Mouse (Mus musculus): ENCODE results near the gene Rhou.
"Not testable (repeated sequence)": the region's sequence is repeated elsewhere in the genome, so short reads cannot be mapped to it uniquely, and the experiment has no call there.

Rhou gene

DNA sequence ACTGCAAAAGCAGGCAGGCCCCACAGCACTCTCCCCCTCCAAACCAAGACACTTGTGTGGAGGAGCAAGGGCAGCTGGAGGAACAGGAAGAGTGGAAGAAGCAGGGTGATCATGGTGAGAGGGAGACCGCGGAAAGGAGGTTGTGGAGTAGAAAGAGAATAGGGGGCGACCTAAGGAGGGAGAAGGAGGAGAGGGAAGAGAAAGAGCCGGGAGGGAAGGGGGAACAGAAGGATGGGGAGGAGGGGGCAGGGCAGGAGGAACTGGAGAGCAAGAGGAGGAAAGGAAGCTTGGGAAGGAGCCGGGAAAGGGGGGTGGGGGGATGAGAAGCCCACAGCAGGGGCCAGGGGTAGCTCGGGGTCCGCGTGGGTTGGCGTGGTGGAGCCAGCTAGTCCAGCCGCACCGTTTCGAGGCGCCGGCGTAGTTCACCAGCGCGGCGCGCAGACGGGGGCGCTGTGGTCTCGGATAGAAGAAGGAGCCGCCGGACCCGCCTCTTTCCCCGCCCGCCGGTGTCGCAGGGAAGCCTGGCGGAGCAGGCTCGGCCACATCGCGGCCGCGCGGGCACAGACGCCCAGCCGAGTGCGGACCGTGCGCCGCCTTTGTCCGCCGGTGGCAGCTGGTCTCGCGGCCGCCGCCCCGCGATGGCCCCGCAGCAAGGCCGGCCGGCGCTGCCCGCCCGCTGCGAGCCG lies at the start of gene Rhou:
Gene Rhou, plus strand, starts transcription at position 622 of the 686 bp plus-strand sequence.
- DNase-seq (ENCODE audit: low spot score) = peak; percentile 90

DNA sequence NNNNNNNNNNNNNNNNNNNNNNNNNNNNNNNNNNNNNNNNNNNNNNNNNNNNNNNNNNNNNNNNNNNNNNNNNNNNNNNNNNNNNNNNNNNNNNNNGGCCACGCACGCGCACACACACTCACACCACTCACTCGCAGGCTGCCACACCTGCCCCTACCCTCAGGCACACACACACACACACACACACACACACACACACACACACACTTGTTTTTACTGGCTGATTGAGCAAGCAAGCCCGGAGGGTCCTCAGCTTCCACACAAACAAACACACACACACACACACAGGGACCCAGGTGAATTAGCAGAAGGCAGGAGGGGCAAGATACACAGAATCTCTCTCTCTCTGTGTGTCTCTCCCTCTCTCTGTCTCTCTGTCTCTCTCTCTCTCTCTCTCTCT lies 41.1 kb upstream of the Rhou start:
- not testable (repeated sequence) for DNase-seq (ENCODE audit: low spot score)

DNA sequence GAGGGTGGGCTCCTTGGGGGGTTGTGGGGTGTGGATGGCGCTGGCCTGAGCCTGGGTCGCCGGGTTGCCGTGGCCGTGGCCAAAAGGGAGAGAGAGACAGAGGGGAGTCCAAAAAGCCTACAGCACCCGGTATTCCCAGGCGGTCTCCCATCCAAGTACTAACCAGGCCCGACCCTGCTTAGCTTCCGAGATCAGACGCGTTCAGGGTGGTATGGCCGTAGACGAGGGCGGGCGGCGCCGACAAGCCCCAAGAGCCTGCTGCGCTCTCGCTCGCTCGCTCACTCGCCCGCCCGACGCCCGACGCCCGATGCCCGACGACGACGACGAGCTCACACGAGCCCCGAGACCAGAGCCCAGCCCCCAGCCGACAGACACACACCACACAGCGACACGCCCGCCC lies 30.2 kb upstream of the Rhou start:
- DNase-seq (ENCODE audit: low spot score) = not testable (repeated sequence)

DNA sequence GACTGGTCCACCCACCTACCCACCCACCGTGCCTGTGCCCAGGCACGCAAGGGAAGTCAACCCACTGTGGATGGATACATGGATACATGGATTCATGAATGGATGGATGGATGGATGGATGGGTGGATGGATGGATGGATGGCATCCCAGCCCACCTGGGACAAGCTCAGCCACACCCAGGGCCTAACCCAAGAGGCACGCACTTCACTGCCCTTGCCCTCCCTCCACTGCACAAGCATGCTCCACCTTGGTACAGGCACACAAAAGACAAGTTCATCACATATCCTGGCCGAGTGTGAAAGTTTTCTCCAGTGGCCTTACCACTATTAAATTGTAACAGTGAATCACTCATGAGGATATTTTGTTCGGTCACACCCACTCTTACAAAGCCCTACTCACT lies 29.5 kb upstream of the Rhou start:
- no peak for DNase-seq (ENCODE audit: low spot score)

DNA sequence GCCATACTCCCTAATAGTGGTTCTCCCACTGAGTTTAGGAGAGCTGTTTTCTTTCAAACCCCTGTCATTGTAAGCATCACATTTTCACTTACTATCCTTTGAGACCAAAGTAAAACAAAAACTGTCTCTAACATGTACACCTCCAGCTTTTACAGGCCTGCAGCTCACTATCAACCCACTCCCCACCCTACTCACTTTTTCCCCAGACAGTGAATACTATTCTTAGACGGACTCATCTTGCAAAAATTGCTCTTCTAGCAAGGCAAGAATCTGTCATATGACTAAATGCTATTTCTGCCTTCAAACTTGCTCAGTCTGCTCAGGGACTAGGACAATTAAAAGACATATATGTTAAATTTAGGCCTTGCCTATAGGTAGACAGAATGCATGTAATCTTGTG lies 29.0 kb upstream of the Rhou start:
- DNase-seq (ENCODE audit: low spot score) = no peak

DNA sequence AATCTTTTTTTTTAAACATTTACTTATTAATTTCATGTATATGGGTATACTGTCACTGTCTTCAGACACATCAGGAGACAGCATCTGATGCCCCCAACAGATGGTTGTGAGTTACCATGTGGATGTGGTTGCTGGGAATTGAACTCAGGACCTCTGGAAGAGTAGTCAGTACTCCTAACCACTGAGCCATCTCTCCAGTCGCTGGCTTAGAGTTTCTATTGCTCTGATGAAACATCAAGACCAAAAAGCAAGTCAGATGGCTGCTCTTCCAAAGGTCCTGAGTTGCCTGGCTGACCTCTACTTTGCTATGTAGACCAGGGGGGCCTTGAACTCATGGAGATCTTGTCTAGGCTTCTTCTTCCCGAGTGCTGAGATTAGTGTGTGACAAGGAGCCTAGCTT lies 28.0 kb upstream of the Rhou start:
- DNase-seq (ENCODE audit: low spot score) = no peak

DNA sequence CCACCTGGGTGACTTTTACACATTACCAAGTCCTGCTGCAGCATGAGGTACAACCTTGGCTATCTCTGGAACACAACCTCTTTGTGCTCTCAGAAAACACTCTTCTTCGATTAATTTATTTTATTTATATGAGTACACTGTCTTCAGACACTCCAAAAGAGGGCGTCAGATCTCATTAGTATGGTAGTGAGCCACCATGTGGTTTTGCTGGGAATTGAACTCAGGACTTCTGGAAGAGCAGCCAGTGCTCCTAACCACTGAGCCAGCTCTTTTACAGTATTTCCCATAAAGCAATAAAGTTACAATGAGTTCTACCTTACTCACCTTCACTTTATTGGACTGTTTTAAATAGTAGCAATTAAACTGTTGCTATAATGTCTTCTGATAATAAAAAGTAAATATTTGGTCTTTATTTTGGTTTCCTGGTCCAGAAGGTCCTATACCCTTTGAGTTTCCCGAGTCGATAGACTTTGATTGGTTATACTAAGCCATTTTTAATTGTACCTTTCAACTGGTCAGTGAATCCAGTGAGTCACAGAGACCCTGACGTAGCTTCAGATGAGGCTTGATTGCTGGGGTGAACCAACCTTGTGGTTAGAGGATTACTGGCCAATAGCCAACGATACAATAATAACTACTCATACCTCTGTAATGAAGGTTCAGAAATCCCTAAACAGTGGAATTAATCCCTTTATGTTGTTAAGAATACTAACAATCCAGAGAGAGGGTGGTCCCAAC lies 26.1 kb upstream of the Rhou start:
- no peak for DNase-seq (ENCODE audit: low spot score)

DNA sequence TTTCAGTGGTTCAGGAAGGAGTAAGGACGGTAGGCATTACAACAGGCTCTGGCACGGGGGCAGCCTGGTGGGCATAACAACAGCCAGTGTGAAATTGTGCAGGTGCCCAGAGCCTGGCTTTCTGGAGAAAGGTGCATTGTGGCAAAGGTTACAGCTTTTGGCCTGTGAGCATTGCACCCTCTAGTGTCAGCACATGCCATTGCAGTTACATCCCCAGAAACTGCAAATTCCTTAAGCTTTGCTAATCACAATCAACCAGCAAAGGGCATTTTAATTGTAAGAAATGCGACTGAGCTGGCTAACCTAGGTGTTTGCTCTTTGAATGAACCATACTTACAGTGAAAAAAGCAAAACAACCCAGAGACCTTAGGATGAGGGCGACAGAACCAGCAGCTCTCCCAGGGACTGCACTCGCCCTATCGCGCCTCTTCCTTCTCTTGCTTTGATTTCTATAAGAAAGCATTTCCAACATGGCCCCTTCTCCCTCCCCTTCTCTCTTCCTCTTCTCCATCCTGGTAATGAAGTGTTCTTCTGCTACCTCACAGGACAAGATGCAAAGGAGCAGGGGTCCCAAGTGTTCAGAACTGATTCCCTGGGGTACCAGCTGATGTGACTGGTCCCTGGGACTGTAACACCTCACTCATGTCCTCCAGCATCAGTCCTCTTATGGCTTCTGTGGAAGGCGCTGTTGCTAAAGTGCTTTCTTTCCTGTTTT lies 25.3 kb upstream of the Rhou start:
- peak; percentile 44 for DNase-seq (ENCODE audit: low spot score)

DNA sequence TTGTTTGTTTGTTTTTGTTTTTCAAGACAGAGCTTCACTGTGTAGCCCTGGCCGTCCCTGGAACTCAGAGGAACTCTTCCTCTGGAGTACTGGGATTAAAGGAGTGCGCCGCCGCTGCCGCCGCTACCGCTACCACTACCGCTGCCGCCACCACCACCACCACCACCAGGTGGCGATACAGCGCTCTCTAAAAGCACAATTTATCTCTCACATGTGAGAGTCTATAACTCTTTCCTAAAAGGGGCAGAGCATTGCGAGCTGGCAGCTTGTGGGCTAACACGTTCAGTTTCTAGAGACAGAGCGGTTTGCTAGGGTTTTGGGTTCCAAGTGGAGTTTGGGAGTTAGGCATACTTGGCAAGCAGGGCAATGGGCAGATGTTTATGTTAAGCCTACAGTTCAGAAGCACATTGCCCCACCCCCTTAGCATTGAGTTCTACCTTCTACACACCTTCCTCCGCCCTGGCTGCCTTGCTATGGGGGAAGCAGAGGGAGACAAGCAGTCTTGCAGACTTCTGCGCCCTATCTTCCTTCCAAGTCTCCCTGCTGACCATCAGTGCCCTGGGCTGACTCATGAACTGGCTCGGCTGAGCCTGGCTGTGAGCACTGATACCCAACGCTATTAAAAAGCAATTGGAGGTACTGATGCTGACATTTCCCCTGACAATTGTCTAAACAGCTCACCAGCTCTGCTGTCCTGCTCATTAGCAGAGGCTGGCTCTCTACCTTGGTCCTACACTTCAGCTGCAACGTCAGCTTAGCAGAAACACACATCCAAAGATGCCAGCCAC lies 24.6 kb upstream of the Rhou start:
- DNase-seq (ENCODE audit: low spot score) = peak; percentile 79

DNA sequence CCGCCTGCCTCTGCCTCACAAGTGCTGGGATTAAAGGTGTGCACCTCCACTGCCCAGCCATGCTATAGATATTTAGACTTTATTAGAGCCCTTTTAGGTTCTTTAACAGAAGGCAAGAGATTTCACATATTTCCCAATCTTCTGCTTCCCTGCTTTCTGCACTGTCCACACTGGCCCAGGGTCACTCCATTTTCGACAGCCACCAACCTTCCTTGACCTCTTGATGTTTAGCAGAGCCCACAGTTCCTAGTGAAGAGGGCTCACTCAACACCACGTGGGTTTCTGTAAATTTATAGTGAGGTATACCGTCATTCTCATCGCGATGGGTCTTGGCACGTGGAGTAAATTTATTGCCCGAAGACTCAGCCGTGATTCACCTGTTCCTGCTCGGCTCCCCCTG lies 23.7 kb upstream of the Rhou start:
- DNase-seq (ENCODE audit: low spot score) = no peak

DNA sequence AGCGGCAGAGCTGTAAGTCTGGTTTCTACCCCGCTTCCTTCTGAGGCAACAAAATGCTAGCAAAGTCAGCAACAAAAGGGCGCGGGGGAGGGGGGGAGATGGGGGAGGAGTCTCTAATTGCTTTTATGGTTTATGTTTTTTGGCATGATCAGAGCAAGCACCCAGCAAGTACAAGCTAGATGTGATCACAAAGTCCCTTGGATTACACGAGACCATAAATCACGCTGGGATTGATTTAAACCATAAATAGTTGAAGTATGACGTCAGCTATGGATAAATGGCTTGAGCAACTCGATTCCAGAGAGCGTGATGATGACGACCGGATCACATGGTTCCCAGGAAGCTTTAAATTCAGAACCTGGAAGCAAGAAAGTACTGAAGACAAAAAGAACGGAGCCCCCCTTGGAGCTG lies 22.9 kb upstream of the Rhou start:
- no peak for DNase-seq (ENCODE audit: low spot score)

DNA sequence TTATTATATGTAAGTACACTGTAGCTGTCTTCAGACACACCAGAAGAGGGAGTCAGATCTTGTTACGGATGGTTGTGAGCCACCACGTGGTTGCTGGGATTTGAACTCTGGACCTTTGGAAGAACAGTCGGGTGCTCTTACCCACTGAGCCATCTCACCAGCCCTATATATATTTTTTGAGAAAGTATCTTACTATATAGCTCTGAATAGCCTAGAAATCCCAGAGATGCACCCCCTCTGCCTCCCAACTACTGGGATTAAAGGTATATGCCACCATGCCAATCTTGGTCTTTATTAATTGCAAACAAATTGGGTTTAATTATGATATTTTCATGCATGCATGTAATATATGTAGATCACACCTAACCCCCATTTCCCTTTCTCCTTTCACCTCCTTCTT lies 22.0 kb upstream of the Rhou start:
- not testable (repeated sequence) for DNase-seq (ENCODE audit: low spot score)

DNA sequence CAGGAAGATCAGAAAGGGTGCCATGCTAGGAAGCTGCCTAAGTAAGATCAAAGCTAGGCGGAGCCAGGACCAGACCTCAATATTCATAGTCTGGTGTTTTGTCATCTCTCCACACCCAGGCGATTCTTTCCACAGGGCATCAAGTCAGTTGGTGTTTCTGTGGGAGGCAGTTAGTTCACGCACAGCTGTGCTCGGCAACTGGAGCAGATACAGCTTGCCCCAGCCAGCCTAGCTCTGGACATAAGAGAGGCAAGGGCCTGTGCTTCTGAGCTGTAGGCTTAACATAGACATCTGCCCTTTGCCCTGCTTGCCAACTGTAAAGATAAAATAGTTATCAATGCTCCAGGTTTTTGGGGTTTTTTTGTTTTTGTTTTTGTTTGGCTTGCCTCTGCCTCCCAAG lies 21.5 kb upstream of the Rhou start:
- no peak for DNase-seq (ENCODE audit: low spot score)

DNA sequence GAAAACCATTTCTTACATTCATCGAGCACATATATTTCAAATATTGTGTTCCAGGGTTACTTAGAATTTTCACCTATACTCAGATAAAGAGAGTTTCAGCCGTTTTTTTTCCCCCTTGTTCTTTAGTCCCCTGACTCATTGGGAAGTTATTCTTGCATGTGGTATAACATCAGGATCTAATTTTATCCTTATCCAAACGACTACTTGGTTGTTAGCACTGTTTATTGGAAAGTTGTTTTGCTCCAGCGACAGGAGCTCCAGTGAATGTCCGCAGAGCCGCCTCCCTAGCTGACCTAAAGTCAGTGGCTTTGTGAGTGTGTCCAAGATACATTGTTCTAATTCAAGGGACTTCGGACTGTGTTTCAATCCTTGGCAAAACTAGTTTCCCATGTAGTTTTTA lies 19.9 kb upstream of the Rhou start:
- DNase-seq (ENCODE audit: low spot score) = no peak

DNA sequence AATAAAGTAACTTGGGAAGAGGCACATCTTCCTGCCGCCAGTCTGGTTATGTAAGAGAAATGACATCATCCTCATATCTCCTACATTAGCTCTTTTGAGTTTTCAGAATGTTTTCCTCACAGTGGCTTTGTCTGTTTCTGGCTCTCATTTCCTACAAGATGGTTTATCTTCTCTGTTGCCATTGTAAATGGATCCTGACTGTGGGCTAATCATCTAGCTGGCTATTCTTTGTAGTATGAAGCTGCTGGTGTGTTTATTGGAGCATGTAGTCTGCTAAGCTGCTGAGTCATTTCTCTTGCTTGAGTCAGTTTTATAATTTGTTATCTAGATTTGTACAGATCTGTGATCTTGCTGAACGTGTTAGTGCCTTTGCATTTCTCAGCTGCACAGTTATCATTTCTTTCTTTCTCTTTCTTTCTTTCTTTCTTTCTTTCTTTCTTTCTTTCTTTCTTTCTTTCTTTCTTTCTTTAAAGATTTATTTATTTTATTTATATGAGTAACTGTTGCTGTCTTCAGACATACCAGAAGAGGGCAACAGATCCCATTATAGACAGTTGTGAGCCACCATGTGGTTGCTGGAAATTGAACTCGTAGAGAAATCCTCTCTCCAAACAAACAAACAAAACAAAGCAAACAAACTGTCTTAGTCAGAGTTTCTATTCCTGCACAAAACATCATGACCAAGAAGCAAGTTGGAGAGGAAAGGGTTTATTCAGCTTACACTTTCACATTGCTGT lies 19.2 kb upstream of the Rhou start:
- no peak for DNase-seq (ENCODE audit: low spot score)

DNA sequence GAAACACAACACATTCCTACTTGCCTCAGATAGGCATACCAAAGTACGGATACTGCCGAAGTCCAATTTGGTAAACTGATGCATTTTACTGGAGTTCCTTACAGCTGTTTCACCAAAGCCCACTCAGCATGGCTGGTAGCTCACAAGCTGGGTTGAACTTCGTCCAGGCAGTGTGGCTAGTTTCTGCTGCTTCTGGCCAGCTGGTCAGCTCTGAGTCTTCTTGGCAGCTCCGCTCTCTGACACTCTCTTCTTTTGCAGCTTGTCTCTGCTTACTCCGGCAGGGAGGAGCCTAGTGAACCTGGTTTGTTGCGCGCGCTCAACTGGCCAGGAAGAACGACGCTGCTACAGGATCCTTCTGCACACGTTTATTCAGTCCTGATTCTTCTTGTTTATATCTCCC lies 18.1 kb upstream of the Rhou start:
- peak; percentile 31 for DNase-seq (ENCODE audit: low spot score)

DNA sequence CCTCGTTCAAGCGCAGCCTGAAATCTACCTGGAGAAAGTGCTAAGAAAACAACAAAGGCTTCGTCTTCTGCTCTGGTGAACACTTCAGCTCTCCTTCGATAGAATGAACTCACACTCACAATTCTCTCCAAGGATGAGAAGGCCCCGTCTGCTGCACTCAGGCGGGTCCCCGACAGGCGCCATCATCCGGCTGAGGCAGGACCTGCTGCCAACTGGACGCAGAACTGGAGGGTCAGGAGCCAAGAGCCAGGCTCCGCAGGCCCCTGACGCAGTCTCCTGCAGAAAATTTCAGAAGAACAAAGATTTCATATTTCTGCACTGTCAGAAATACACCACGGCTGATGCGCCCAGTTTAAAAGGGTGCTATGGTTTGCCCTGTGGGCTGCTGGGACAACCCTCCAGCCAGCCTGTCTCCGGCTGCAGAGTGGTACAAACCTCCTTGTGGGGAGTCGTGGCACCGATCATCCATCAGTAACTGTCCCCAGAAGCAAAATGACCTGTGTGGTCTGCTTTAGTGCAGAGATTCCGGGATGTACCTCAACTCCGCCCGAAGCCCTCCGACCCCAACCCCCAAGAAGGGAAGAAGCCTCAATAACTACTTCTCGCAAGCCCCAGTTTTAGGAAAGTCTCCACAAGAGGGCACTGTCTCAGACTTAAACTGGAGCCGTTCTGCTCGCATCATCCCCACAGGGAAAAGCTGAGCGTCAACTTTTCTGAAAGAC lies 10.2 kb upstream of the Rhou start:
- peak; percentile 61 for DNase-seq (ENCODE audit: low spot score)

DNA sequence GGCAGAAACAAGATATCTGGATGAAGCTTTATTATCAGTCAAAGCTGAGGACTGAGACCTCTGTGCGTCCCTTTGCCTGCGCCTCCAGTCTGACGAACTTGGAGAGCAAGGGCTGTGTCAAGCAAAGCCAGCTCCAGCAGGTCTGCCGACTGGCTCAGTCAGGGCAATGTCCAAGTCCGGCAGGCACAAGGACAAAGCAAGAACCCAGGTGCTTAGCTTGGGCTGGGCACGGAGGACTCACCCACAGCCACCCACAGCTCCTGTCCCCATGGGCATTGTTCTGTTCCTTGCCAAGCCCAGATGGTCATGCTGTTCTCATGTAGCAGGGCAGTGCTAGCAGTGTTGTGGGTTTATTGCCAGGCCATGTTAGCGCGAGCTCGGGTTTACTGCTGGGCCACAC lies 8.5 kb upstream of the Rhou start:
- peak; percentile 47 for DNase-seq (ENCODE audit: low spot score)

DNA sequence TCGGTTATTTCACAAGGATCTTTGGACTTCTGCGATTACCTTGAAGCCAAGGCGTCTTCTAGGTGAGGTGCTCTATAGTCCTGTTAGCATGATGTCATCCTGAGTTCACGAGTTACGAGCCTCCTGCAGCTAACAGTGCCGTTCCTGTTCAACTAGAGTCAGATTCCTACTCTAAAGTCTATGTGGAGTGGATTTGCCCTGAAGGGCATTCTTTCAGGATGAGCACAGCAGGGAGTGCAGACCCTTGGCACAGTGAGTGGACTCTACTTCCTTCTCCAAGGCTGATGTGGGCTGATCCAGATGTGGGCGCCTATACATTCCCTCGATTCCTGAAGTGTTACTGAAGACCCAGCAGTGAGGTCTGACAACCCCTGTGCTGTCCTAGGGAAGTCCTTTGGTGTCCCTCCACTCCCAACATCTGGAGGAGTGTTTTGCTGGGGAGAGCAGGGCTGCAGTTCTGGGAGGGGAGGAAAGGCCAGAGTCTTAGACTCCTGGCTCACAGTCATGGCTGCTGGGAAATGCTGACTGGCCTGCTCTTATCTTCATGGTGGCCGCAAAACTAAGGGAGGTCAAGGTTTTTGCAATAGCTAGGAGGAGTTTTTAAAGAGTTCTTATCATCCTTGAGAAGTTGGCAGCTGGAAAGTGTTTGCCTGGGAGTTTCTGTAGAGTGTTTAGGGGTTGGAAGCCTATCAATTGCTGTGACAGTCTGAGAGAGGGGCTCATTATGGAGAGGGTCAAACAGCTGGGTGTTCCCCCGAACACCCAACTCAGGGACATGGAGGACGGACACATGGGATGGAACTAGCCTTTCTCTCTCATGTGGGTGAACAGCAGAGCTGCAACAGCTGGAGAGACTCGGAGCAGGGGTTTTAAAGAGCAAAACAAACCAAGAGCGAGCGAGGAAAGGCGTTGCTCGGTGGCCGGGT lies 5.2 kb upstream of the Rhou start:
- DNase-seq (ENCODE audit: low spot score) = peak; percentile 68

DNA sequence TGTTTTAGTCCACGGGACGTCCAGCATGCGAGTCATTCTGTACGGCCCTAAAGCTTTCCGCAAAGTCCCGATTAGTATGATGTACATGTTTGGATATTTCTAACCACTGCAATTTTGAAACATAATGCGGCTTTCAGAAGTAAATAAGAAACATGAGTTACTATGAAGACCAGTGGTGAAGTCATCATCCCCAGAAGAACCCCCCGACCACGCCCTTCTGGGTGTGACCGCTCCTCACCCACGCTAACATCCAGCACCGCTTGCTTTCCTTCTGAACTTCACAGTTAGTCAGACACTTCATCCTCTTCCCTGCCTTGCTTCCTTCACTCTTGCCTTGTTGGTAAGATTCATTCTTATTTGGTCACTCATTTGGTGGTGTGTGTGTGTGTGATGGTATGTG lies 4.2 kb upstream of the Rhou start:
- no peak for DNase-seq (ENCODE audit: low spot score)

All from yolk sac, embryonic 10.5 days (tissue).